Mouse (Mus musculus) embryonic fibroblast, embryonic 13.5 days (primary cell): ENCODE measurements around the gene Rrad.

ENCODE experiments used
- CTCF ChIP-seq: IDR thresholded peaks from 2 replicates; pipeline ENCODE4 v1.5.1; 2011; ENCODE audit warnings: mild to moderate bottlenecking, control low read depth, low read length, moderate library complexity, borderline replicate concordance; ENCODE audit not compliant: insufficient read depth
- POLR2A ChIP-seq: IDR thresholded peaks from 2 replicates; pipeline ENCODE4 v1.6.1; 2011; ENCODE audit warnings: low read depth, mild to moderate bottlenecking, control low read depth, low read length, moderate library complexity

DNA sequence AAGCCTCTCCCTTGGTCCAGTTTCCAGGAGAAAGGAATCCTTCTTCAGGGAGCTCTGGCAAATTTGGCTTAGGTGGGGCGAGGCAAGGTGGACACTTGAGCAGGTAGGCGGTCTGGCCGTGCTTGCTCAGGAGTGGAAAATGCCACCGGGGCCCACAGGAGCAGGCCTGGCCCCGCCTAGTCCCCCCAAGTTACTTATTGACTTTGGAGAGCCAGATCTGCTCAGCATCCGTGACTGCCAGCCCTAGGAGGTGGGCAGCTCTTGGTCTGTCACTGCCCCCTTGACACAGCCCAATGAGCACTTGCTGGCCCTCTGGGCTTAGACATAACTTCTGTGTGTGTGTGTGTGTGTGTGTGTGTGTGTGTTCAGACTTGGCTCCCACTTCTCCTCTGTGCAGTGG lies 7.0 kb downstream of the Rrad start, which contains the start of gene Cdh16:
- TF ChIP-seq POLR2A (no peak), CTCF (no peak)
